Mouse (Mus musculus): ENCODE measurements around the gene Rbbp5. TPM values are rescaled to one million over a fixed set of nuclear protein-coding genes. Genes with fewer than 3 reads are reported as not detected.

The Rbbp5 gene
- polyA plus RNA-seq, 1 experiment, result 68.1 TPM

- Histone ChIP-seq H3K27me3 (ENCODE audit: control insufficient read depth, insufficient read depth, low read length) (no peaks in the 10 kb centered on the region), H3K4me3 (replicated peaks; ENCODE audit: insufficient read depth, low read depth, low read length) (no peak overlapping the region), H3K27ac (ENCODE audit: insufficient read depth, low read length) (no peak overlapping the region), H3K4me1 (ENCODE audit: control insufficient read depth, insufficient read depth, low read length) (peaks cover 4% of the 10 kb centered on the region; the same call in 1 of the 2 replicates)
- 4% methylated on average over 2 of the region's 2 CpGs for WGBS
- no peak for TF ChIP-seq CTCF (IDR thresholded peaks at IDR 0.05; ENCODE audit: borderline replicate concordance, insufficient read depth, low read depth, low read length)
- no peak for TF ChIP-seq POLR2A (IDR thresholded peaks at IDR 0.05; ENCODE audit: borderline replicate concordance, insufficient read depth, low read length)
- DNase-seq, result peak; percentile 46 to 58
Observed at GRCm38 (mm10) chr1:132500535-132500934, 23.4 kb downstream of the Rbbp5 start.

- peak in 1 of 2 experiments; percentile 17 for DNase-seq
- Histone ChIP-seq H3K27me3 (ENCODE audit: control insufficient read depth, insufficient read depth, low read length) (no peaks in the 10 kb centered on the region), H3K27ac (ENCODE audit: insufficient read depth, low read length) (peak overlapping the region; percentile 43; the same call in 1 of the 2 replicates), H3K4me1 (ENCODE audit: control insufficient read depth, insufficient read depth, low read length) (peaks cover 13% of the 10 kb centered on the region), H3K4me3 (replicated peaks; ENCODE audit: insufficient read depth, low read depth, low read length) (no peak overlapping the region)
- 55% methylated on average over 5 of the region's 5 CpGs for WGBS
- TF ChIP-seq POLR2A (IDR thresholded peaks at IDR 0.05; ENCODE audit: borderline replicate concordance, insufficient read depth, low read length) (no peak), CTCF (IDR thresholded peaks at IDR 0.05; ENCODE audit: borderline replicate concordance, insufficient read depth, low read depth, low read length) (no peak)
Observed at GRCm38 (mm10) chr1:132505155-132505554, 28.0 kb downstream of the Rbbp5 start.

GRCm38 (mm10) chr1:132506058-132506457 lies 28.9 kb downstream of the Rbbp5 start, which contains the start of gene Tmem81:
Gene Tmem81 (plus strand): TSS chr1:132506230.
- H3K27ac ChIP-seq (ENCODE audit: insufficient read depth, low read length), result peak within 1 kb of the TSS; percentile 87; the same call in 1 of the 2 replicates
- peak in 1 of 2 experiments; percentile 10 for DNase-seq
- 69% methylated on average over 7 of the region's 7 CpGs for WGBS
- H3K4me3 ChIP-seq (replicated peaks; ENCODE audit: insufficient read depth, low read depth, low read length), result no peak within 1 kb of the TSS
- no peak for TF ChIP-seq POLR2A (IDR thresholded peaks at IDR 0.05; ENCODE audit: borderline replicate concordance, insufficient read depth, low read length)
- H3K27me3 ChIP-seq (ENCODE audit: control insufficient read depth, insufficient read depth, low read length), result no peaks in the 10 kb centered on the region
- H3K4me1 ChIP-seq (ENCODE audit: control insufficient read depth, insufficient read depth, low read length), result peaks cover 13% of the 10 kb centered on the region

GRCm38 (mm10) chr1:132506656-132507055 lies 29.5 kb downstream of the Rbbp5 start:
- 95% methylated on average over 7 of the region's 7 CpGs for WGBS
- Histone ChIP-seq H3K4me3 (replicated peaks; ENCODE audit: insufficient read depth, low read depth, low read length) (no peak overlapping the region), H3K27ac (ENCODE audit: insufficient read depth, low read length) (peak overlapping the region; percentile 87; the same call in 1 of the 2 replicates), H3K27me3 (ENCODE audit: control insufficient read depth, insufficient read depth, low read length) (no peaks in the 10 kb centered on the region), H3K4me1 (ENCODE audit: control insufficient read depth, insufficient read depth, low read length) (peaks cover 18% of the 10 kb centered on the region)
- TF ChIP-seq POLR2A (IDR thresholded peaks at IDR 0.05; ENCODE audit: borderline replicate concordance, insufficient read depth, low read length) (no peak), CTCF (IDR thresholded peaks at IDR 0.05; ENCODE audit: borderline replicate concordance, insufficient read depth, low read depth, low read length) (no peak)
- DNase-seq, result no peak

- TF ChIP-seq CTCF (IDR thresholded peaks at IDR 0.05; ENCODE audit: borderline replicate concordance, insufficient read depth, low read depth, low read length) (no peak; the same call in 1 of the 2 replicates), POLR2A (IDR thresholded peaks at IDR 0.05; ENCODE audit: borderline replicate concordance, insufficient read depth, low read length) (peak; percentile 31; the same call in 1 of the 2 replicates)
Observed at GRCm38 (mm10) chr1:132509771-132510170, 32.6 kb downstream of the Rbbp5 start.

GRCm38 (mm10) chr1:132511521-132511920 lies 34.4 kb downstream of the Rbbp5 start:
- DNase-seq, result peak; percentile 28 to 41
- WGBS, result 41% methylated on average over 8 of the region's 8 CpGs
- Histone ChIP-seq H3K27ac (ENCODE audit: insufficient read depth, low read length) (peak overlapping the region; percentile 15; the same call in 1 of the 2 replicates), H3K4me3 (replicated peaks; ENCODE audit: insufficient read depth, low read depth, low read length) (no peak overlapping the region), H3K27me3 (ENCODE audit: control insufficient read depth, insufficient read depth, low read length) (no peaks in the 10 kb centered on the region), H3K4me1 (ENCODE audit: control insufficient read depth, insufficient read depth, low read length) (peaks cover 38% of the 10 kb centered on the region)
- TF ChIP-seq POLR2A (IDR thresholded peaks at IDR 0.05; ENCODE audit: borderline replicate concordance, insufficient read depth, low read length), result no peak
- no peak for TF ChIP-seq CTCF (IDR thresholded peaks at IDR 0.05; ENCODE audit: borderline replicate concordance, insufficient read depth, low read depth, low read length)

More at GRCm38 (mm10) chr1:132509771-132510170, 32.6 kb downstream of the Rbbp5 start:
- H3K4me3 ChIP-seq (replicated peaks; ENCODE audit: insufficient read depth, low read depth, low read length), result no peak overlapping the region
- peaks cover 38% of the 10 kb centered on the region for H3K4me1 ChIP-seq (ENCODE audit: control insufficient read depth, insufficient read depth, low read length)
- peak; percentile 40 to 42 for DNase-seq
- no peaks in the 10 kb centered on the region for H3K27me3 ChIP-seq (ENCODE audit: control insufficient read depth, insufficient read depth, low read length)
- WGBS, result 38% methylated on average over 5 of the region's 5 CpGs
- H3K27ac ChIP-seq (ENCODE audit: insufficient read depth, low read length), result peak overlapping the region; percentile 4; the same call in 1 of the 2 replicates

- H3K4me1 ChIP-seq (ENCODE audit: control insufficient read depth, insufficient read depth, low read length), result peaks cover 38% of the 10 kb centered on the region
- WGBS, result 9% methylated on average over 8 of the region's 8 CpGs
- H3K27me3 ChIP-seq (ENCODE audit: control insufficient read depth, insufficient read depth, low read length), result no peaks in the 10 kb centered on the region
- TF ChIP-seq POLR2A (IDR thresholded peaks at IDR 0.05; ENCODE audit: borderline replicate concordance, insufficient read depth, low read length), result no peak
- TF ChIP-seq CTCF (IDR thresholded peaks at IDR 0.05; ENCODE audit: borderline replicate concordance, insufficient read depth, low read depth, low read length), result peak; percentile 1; the same call in 1 of the 2 replicates
- DNase-seq, result peak; percentile 34 to 38
- no peak overlapping the region for H3K4me3 ChIP-seq (replicated peaks; ENCODE audit: insufficient read depth, low read depth, low read length)
- no peak overlapping the region for H3K27ac ChIP-seq (ENCODE audit: insufficient read depth, low read length)
Observed at GRCm38 (mm10) chr1:132512106-132512505, 34.9 kb downstream of the Rbbp5 start.

GRCm38 (mm10) chr1:132515339-132515738 lies 38.2 kb downstream of the Rbbp5 start:
- Histone ChIP-seq H3K4me3 (replicated peaks; ENCODE audit: insufficient read depth, low read depth, low read length) (no peak overlapping the region), H3K27ac (ENCODE audit: insufficient read depth, low read length) (no peak overlapping the region), H3K27me3 (ENCODE audit: control insufficient read depth, insufficient read depth, low read length) (no peaks in the 10 kb centered on the region), H3K4me1 (ENCODE audit: control insufficient read depth, insufficient read depth, low read length) (peaks cover 48% of the 10 kb centered on the region)
- peak in 1 of 2 experiments; percentile 14 for DNase-seq
- WGBS, result 88% methylated on average over 12 of the region's 12 CpGs
- no peak for TF ChIP-seq POLR2A (IDR thresholded peaks at IDR 0.05; ENCODE audit: borderline replicate concordance, insufficient read depth, low read length)
- no peak for TF ChIP-seq CTCF (IDR thresholded peaks at IDR 0.05; ENCODE audit: borderline replicate concordance, insufficient read depth, low read depth, low read length)
